Mouse (Mus musculus) adrenal gland, adult 8-10 months (tissue): ENCODE data around the gene Rheb. TPM values are rescaled to one million over a fixed set of nuclear protein-coding genes. Genes with fewer than 3 reads are reported as not detected.
A peak's percentile ranks its signal among the peaks of the same experiment; 100 is the strongest.
"Not testable (repeated sequence)": the region's sequence is repeated elsewhere in the genome, so short reads cannot be mapped to it uniquely, and the experiment has no call there.

Source experiments
- DNase-seq: peaks from one replicate; pipeline ENCODE4 v3.0.0; 2022
- total RNA-seq, 4 experiments: library from RNA; stranded (reverse); gene quantifications; 2 replicates each; pipeline ENCODE4 v1.2.4; 2022

Rheb gene
- total RNA-seq, 4 experiments from 2014 or later: 72.1 to 80.4 (median 78.2) TPM

DNA sequence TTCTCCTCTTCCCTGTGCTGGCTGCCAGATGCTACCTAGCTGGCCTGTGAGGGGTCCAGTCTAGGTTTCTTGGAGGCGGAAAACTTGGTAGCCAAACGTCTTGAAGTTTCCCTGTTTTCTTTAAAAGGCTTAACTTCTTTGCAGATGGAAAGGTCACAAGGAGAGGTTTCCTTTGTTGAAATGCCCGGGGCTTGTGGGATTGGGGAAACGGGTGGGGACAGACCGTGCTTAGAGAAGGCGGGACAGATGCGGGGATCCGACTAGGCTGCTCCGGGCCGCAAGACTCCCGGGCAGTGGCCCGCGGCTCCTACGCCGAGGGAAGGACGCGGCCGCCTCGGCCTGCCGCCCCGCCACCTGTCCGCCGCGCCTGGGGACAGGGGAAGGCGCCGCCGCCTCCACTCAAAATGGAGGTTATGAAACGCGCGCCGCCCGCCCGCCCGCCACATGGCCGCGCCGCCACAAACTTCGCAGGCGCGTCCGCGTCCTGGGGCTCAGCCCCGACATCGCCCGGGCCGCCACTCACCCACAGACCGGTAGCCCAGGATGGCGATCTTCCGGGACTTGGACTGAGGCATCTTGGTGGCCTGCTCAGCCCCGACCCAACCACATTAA lies 656 bp downstream of the Rheb start:
- no peak for DNase-seq

DNA sequence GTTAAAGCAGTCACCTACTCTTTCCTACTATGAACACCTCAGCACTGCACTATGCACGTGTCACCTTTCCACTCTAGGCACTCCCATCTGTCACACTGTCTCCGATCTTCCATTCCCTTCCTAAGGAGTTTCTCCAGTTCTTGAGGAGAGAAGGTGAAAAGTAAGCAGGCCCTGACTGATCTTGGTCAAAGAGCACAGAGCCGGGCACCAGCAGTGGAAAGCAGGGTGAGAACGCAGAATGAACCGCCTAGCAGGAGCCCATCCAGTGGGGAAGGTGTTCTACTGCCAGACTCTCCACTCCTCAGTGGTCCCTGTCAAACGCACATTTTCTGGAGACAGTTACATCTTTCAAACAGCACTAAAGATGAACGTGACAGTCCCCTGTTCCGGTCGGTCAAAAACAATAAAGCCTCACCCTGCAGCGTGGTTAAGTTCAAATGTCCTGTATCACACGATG lies 1.4 kb downstream of the Rheb start:
- no peak for DNase-seq

DNA sequence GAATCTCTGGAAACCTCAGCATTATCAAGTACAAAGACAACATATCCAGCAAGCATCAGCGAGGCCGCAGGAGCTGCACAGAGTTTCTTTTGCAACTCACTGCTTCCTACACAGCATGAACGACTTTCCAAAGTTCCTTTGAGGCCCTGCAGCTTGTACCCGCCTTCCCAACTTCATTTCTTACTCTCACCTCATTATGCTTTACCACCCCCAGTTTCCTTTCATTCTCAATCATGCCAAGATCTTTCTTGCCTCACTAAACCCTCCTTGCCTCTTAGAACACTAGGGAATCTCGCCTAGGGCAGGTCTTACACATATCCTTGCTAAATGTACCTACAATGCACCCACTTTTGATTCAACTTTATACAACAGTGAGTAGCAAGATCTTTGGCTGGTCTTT lies 7.9 kb downstream of the Rheb start:
- DNase-seq: no peak

DNA sequence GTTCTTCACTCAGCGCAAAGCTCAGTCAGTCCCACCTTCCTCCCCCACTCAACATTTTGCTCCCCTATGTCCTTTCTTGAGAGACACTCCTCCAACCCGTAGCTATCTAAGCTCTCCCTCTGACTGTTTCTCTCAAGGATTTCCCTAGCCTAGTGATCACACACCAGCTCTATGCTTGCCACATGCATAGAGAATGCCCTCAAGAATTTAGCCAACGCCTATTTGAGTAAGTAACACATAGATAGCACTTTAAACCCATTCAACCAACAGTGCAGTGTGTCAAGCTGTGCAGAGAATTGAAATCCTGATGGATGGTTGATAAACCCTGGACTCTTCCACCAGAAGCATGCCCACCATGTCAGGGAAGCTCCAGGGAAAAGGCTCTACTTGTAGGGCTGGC lies 10.5 kb downstream of the Rheb start:
- DNase-seq: no peak

DNA sequence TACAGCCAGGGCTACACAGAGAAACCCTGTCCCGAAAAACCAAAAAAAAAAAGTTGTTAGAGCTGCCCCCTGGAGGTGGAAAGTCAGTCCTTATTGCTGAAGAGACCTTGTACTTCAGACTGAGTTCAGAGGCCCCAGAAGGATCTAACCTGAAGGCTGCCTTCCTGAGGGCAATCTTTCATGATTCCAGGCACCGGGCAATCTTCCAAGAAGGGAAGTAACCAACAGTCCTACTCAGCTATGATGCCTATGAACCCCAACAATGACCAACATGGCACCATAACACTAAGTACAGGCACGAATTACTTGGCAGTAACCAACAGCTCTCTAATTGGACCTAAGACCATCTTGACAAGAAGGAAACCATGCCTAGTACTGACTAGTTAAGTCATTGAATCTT lies 14.0 kb downstream of the Rheb start:
- DNase-seq: no peak

- DNase-seq: no peak
These were observed 15.3 kb downstream of the Rheb start for GRCm38 (mm10) chr5:24827173-24827572.

GRCm38 (mm10) chr5:24826056-24826770 lies 16.2 kb downstream of the Rheb start:
- DNase-seq: no peak

GRCm38 (mm10) chr5:24825365-24826055 lies 16.9 kb downstream of the Rheb start:
- DNase-seq: peak; percentile 36

DNA sequence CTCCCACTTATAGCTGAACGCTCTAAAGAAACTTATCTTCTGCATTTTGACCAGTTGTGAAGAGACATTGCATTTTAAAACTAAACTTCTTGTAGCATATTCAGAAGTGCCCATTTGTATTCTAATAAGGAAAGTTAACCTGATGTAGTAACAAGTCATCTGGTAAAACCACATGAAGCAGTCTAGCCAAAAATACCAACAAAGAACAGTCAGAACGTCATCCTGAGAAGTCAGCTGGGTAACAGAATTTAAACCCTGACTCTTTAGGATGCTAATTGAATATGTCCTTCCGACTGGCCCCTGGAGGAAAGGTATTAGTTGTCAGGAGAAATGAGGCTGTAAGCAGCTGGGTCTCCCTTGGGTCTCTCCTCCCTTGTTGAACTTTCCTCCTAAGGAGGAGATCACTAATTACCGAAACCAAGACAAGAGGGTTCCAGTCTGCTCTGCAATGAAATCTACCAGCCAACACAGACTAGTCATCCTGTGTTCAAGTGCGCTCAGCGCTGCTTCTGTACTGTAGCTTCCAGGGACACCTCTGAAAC lies 18.5 kb downstream of the Rheb start:
- no peak for DNase-seq

GRCm38 (mm10) chr5:24822781-24823180 lies 19.6 kb downstream of the Rheb start:
- DNase-seq: no peak

GRCm38 (mm10) chr5:24822231-24822630 lies 20.2 kb downstream of the Rheb start:
- DNase-seq: not testable (repeated sequence)

DNA sequence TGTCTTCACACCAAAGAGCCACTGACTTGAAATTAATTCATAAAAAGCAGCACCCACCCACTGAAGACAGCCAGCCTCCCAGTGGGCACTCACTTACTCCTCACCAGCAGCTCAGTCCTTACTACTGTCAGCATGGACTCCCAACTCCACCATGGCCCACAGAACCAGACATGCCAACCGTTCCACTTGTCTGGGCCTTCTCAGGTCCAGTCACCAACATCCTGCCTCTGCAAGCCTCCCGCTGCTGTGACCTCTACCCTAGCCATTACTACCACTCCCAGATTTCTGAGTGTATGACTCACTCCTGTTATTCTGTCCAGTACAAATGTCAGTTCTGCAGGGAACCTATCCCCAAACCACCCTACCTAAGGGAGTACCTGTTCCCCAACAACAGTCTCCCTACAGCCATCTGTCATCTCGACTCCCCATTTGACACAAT lies 21.0 kb downstream of the Rheb start:
- DNase-seq: no peak

DNA sequence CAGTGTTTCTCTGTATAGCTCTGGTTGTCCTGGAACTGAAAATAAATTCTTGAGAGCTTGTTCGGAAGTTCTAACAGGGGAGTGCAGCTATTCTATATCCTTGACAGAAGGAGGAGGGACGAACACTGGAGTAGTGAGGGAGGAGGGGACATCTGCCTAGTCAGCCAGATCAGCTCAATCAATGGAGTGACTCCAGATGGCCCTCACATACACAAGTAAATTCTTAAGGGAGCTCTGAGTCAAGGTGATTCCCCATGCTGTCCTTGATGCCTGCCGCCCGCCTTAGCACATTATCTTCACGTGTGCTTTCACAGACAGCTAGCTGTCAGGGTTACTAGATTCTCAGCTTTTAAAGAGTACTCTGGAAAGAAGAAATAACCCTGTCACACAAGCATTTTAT lies 21.8 kb downstream of the Rheb start:
- no peak for DNase-seq

DNA sequence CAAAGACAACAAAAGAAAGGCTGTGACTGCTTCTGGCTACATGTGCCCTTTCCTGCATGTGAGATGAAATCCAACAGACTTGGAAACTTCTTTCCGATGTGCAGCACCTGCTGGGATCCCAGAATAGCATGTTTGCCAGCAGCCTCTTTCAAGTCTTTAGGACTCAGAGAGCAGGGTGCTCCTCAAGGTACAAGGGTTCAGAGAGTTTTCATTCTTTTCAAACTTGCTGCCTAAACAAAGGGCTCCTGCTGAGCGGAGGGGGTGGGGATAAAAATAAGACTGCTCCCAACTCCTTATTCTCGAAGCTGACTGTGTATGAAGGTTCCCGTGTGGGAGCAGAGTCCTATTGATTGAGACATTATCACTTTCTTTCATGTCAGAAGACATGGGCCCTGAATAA lies 25.2 kb downstream of the Rheb start:
- no peak for DNase-seq

- DNase-seq: no peak
These were observed 28.5 kb downstream of the Rheb start for GRCm38 (mm10) chr5:24813946-24814345.

DNA sequence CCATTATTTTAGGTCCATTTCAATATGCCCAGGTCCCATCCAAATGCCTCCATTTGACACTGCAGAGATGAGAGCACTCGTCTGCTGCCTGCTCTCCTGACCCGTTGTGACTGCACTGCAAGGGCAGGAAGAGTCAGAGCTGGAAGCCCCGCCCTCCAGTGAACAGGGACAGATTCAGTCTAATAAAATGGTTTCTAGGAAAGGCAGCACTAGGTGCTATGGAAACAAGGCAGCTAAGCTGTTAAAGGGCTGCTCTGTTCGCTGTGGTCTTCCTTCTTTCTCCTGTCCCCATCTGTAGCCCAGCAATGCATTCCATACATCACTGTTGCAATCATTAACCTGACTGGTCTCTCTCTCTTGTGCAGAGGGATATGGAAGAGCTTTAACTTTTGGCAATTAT lies 29.4 kb downstream of the Rheb start:
- DNase-seq: peak; percentile 38

GRCm38 (mm10) chr5:24805222-24805621 lies 37.2 kb downstream of the Rheb start:
- no peak for DNase-seq

GRCm38 (mm10) chr5:24804661-24805060 lies 37.8 kb downstream of the Rheb start:
- DNase-seq: no peak

- no peak for DNase-seq
These were observed 40.4 kb downstream of the Rheb start for GRCm38 (mm10) chr5:24801841-24802624.

- DNase-seq: no peak
These were observed 42.0 kb downstream of the Rheb start for GRCm38 (mm10) chr5:24800416-24800815.

- peak; percentile 39 for DNase-seq
These were observed 43.8 kb downstream of the Rheb start for GRCm38 (mm10) chr5:24798639-24799038.

- no peak for DNase-seq
These were observed 44.6 kb downstream of the Rheb start for GRCm38 (mm10) chr5:24797858-24798257.

DNA sequence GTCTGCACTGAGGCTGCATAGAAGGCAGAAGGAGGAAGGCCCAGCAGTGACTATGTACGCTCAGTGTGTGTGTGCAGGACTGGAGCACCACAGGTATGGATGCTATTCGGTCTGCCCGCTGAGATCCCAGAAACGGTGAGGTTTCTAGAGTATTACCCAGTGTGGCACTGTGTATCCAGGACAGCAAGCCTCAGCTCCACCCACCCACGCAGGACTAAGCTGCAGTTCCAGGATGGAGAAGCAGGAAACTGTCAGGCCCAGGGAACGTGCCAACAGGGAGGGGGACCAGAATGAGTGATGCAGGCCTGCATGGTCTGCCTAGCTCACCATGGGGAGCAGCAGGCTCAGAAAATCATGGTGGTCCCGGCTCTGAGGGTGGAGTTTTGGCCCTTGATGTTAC lies 49.5 kb downstream of the Rheb start:
- no peak for DNase-seq
